Mouse (Mus musculus) forebrain, embryonic 14.5 days (tissue): ENCODE results near the gene Shisa3. TPM values are rescaled to one million over a fixed set of nuclear protein-coding genes. Genes with fewer than 3 reads are reported as not detected.

Source experiments
- ATAC-seq: fragments of 200-750 bp; cut with Nextera tagmentation; 2 replicates; pipeline ENCODE4 v1.8.0; 2017; ENCODE audit warnings: mild to moderate bottlenecking, moderate library complexity
- DNase-seq: peaks from one replicate; pipeline ENCODE4 v3.0.0-alpha.2; 2015; ENCODE audit warnings: low spot score
- H3K27ac ChIP-seq: fragments of 300-500 bp; sonication (generic); 2 replicates; pipeline ENCODE4 v1.5.1; 2014; ENCODE audit warnings: low read depth, mild to moderate bottlenecking, control low read depth, low read length, moderate library complexity
- H3K27me3 ChIP-seq: fragments of 300-500 bp; sonication (generic); replicated peaks from 2 replicates; pipeline ENCODE4 v1.6.1; 2014; ENCODE audit warnings: low read length, control low read depth, mixed read lengths; ENCODE audit not compliant: control insufficient read depth, insufficient read depth
- H3K36me3 ChIP-seq: fragments of 300-500 bp; sonication (generic); 2 replicates; pipeline ENCODE4 v1.6.1; 2014; ENCODE audit warnings: low read length, control low read depth; ENCODE audit not compliant: control insufficient read depth, insufficient read depth
- H3K4me1 ChIP-seq: fragments of 300-500 bp; sonication (generic); 2 replicates; pipeline ENCODE4 v1.6.1; 2014; ENCODE audit warnings: antibody characterized with exemption, low read length, control low read depth; ENCODE audit not compliant: control insufficient read depth, insufficient read depth
- H3K4me2 ChIP-seq: fragments of 300-500 bp; sonication (generic); 2 replicates; pipeline ENCODE4 v1.6.1; 2014; ENCODE audit warnings: mild to moderate bottlenecking, control low read depth, low read length
- H3K4me3 ChIP-seq: fragments of 300-500 bp; sonication (generic); 2 replicates; pipeline ENCODE4 v1.5.1; 2014; ENCODE audit warnings: low read depth, low read length, control low read depth
- H3K9ac ChIP-seq: fragments of 300-500 bp; sonication (generic); 2 replicates; pipeline ENCODE4 v1.6.1; 2014; ENCODE audit warnings: mild to moderate bottlenecking, low read length, control low read depth, moderate library complexity
- H3K9me3 ChIP-seq: fragments of 300-500 bp; sonication (generic); replicated peaks from 2 replicates; pipeline ENCODE4 v1.6.1; 2016; ENCODE audit warnings: low read length, control low read depth, mixed read lengths; ENCODE audit not compliant: control insufficient read depth
- WGBS: fragments of 180-500 bp; shearing (Covaris S2); extraction: QIAGEN DNeasy Blood & Tissue Kit; methylation state at CpG from one replicate; pipeline ENCODE4 v1.1.7; 2014; 5-methylcytosine and 5-hydroxymethylcytosine counted together
- polyA plus RNA-seq: library from polyadenylated mRNA; unstranded; fragments of >200 nt; fragmentation: Nextera tagmentation; extraction: Ambion mirVana; gene quantifications from 2 replicates; pipeline ENCODE4 v1.2.1, GENCODE M21; 2014

Shisa3 gene
- polyA plus RNA-seq, 1 experiment from 2014 or later: 0.04 TPM

DNA sequence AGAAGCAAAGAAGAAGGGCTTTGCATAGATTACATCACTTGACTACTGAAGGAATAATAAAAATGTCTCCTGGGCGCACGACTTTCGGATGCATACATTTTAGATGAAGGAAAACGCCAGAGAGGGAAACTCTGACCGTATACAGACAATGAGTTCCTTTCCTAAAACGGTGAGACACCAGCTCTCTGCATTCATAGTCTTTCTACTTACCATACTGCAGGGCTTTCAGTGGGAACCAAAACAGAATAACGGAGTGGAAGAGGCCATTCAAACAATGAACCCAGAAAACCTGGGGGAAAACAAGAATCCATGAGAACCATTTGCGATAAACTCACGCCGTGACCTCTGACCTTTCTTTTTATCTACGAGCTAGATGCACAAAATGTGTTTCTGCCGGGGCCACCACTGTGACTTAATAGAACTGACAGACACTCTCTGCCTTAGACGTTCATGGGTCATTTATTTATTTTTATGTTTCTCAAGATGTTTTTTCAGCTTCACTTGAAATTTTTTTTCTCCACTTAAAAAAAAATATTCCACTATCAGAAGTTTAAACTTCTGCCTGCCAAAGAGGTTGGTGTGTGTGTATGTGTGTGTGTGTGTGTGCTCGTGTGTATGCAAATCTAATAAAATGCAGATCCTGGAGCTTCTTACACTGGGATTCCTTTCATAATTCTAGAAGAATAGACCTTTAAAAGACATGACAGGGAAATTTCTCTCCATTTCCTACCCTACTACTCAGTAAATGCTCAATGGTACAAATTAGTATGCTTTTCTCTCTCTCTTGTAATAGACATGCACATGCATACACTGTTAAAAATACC is 48.2 kb downstream of the Shisa3 start:
- Histone ChIP-seq H3K4me2 (no peak overlapping the region), H3K36me3 (no peaks in the 10 kb centered on the region), H3K27me3 (no peaks in the 10 kb centered on the region), H3K27ac (no peak overlapping the region), H3K9me3 (no peaks in the 10 kb centered on the region), H3K9ac (no peak overlapping the region), H3K4me1 (peaks cover 6% of the 10 kb centered on the region; the same call in 1 of the 2 replicates), H3K4me3 (no peak overlapping the region)
- ATAC-seq: no peak
- WGBS: 36% methylated on average over 14 of the region's 14 CpGs
- DNase-seq: no peak

DNA sequence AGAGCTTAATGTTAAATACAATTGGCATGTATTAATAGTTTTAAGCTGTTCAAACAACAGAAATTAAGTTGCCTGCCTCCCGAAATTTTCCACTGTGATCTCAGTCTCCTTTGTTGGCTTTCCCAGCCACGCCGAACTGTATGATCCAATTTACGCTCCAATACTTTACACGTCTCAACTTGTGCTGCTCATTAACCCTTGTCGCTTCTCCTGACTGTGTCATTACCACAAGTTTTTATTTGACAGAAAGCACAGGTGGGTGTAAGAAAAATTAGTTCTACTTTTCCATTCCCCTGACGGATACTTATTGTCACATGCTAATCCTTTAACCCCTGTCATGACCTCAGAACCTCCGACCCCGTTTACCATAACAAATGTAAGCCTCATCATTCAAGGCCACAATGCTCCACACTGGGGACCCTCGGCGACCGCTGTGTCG is 49.2 kb downstream of the Shisa3 start:
- Histone ChIP-seq H3K27me3 (no peaks in the 10 kb centered on the region), H3K9ac (no peak overlapping the region)
- 8% methylated on average over 13 of the region's 13 CpGs for WGBS

DNA sequence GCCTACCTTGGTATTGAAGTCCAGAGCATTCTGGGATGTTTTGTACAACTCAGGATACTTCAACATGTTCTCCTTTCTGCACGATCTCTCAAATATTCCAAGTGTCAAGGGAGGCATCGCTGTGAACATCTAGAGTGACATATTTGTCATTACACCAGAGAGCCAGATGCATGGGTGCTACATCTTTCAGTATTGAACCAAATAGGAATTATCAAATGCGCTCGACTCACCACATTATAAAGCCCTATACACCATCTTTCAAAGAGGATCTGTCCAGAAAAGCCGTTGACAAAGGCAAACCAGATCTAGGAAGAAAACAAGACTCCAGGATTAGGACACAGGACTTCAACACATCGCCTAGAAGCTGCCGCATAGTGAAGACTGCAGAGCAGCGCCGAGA is 52.2 kb downstream of the Shisa3 start:
- 86% methylated on average over 9 of the region's 9 CpGs for WGBS
- ATAC-seq: no peak

More for the DNA sequence above, 49.2 kb downstream of the Shisa3 start:
- no peaks in the 10 kb centered on the region for H3K9me3 ChIP-seq
- no peak overlapping the region for H3K27ac ChIP-seq
- H3K4me3 ChIP-seq: no peak overlapping the region
- H3K4me1 ChIP-seq: peaks cover 6% of the 10 kb centered on the region; the same call in 1 of the 2 replicates
- DNase-seq (no peak), ATAC-seq (0 out of 2 replicates have a peak, but pooled peaks have one; percentile 34)
- H3K4me2 ChIP-seq: no peak overlapping the region
- no peaks in the 10 kb centered on the region for H3K36me3 ChIP-seq

DNA sequence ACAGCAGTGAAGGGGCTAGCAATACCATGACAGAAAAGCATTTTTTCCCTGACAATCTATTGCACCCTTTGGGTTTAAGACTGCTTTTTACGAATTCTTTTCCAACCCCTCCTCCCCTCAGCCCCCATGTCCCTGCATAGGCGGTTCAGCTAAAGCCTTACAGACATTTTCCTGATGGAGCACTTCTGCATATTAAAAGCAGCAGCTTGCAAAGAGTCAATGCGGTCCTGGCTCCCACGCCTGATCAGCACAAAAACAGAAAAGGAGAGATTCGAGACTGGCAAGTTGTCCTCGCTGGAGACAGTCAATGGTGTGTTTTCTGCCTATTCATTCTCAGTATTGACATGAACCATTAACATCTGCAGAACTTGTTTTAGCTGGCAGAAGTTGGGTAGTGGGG is 55.0 kb downstream of the Shisa3 start:
- no peaks in the 10 kb centered on the region for H3K4me1 ChIP-seq
- no peak for DNase-seq
- no peaks in the 10 kb centered on the region for H3K9me3 ChIP-seq
- 28% methylated on average over 6 of the region's 6 CpGs for WGBS
- no peak overlapping the region for H3K4me2 ChIP-seq
- no peak overlapping the region for H3K9ac ChIP-seq
- peaks cover 10% of the 10 kb centered on the region for H3K36me3 ChIP-seq
- no peak overlapping the region for H3K27ac ChIP-seq
- H3K4me3 ChIP-seq: no peak overlapping the region
- ATAC-seq: no peak
- H3K27me3 ChIP-seq: no peaks in the 10 kb centered on the region

More for the DNA sequence above, 52.2 kb downstream of the Shisa3 start:
- Histone ChIP-seq H3K4me1 (peaks cover 6% of the 10 kb centered on the region; the same call in 1 of the 2 replicates), H3K9ac (no peak overlapping the region), H3K27ac (no peak overlapping the region), H3K4me3 (no peak overlapping the region), H3K9me3 (no peaks in the 10 kb centered on the region), H3K4me2 (no peak overlapping the region), H3K36me3 (no peaks in the 10 kb centered on the region), H3K27me3 (no peaks in the 10 kb centered on the region)
- no peak for DNase-seq

DNA sequence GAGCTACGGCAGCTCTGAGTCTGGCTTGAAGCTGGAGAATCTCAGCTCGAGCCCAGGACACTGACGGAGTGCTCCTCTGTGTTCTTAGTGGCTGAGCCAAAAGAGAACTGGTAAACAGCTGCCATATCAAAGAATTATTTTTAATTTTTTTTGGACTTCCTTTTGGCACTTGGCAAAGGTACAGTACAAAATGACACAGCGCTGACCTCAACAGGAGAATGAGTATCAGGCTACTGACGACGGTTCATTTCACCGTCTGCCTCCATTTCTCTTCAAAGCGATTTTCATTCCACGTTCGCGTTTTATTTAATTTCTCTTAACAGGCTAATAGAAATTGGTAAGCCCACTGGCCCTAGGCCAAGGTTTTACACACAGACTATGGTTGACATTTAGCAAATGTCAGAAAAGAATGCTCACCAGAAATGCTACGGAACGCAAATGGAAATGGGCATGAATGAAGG is 61.8 kb downstream of the Shisa3 start:
- Histone ChIP-seq H3K27ac (no peak overlapping the region), H3K9me3 (no peaks in the 10 kb centered on the region), H3K4me1 (0 out of 2 replicates have a peak, but pooled peaks cover 2% of the 10 kb centered on the region), H3K4me3 (no peak overlapping the region), H3K4me2 (no peak overlapping the region), H3K9ac (no peak overlapping the region), H3K36me3 (peaks cover 14% of the 10 kb centered on the region), H3K27me3 (no peaks in the 10 kb centered on the region)
- DNase-seq: peak; percentile 23
- whole genome bisulfite sequencing: 86% methylated on average over 13 of the region's 13 CpGs
- ATAC-seq: no peak

DNA sequence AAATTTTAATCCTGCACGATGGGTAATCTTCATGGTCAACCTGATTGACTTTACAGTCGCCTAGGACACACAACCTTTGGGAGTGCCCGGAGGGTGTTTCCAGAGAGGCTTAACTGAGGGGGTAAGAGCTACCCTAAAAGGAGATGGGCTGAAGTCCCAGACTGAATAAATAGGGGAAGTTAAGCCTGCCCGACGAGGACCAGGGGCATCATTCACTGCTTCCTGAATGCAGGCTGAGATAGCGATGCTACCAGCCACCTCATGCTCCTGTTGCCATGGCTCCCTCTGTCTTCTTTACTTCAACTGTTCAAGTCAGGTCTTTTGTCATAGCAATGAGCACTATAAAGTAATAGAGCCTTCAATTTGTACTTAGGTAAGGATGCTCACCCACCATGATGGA is 62.5 kb downstream of the Shisa3 start:
- WGBS: 82% methylated on average over 6 of the region's 6 CpGs
- DNase-seq (no peak), ATAC-seq (no peak)
- H3K9ac ChIP-seq: no peak overlapping the region
- H3K4me1 ChIP-seq: 0 out of 2 replicates have a peak, but pooled peaks cover 2% of the 10 kb centered on the region
- H3K4me2 ChIP-seq: no peak overlapping the region
- H3K9me3 ChIP-seq: no peaks in the 10 kb centered on the region
- no peak overlapping the region for H3K27ac ChIP-seq
- peaks cover 17% of the 10 kb centered on the region for H3K36me3 ChIP-seq
- no peaks in the 10 kb centered on the region for H3K27me3 ChIP-seq
- no peak overlapping the region for H3K4me3 ChIP-seq

DNA sequence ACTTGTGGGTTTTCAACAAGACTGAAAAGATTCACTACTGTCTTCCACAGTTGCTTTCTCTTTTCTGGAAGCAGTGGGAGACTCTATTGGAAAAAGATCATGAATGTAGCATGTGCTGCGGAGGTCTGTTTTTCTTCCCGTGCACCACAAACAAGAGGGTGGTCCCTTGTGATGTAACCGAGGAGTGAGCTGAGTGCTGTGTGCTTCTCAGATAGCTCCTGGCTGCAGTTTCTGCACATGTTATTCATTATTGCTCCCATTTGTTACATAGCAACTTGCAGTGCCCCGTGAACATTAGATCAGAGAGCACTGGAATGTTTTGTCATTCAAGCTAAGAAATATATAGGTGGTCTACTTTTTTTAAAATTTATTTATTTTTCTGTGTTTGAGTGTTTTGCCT is 65.3 kb downstream of the Shisa3 start:
- 87% methylated on average over 4 of the region's 4 CpGs for WGBS
- H3K27ac ChIP-seq: no peak overlapping the region
- no peaks in the 10 kb centered on the region for H3K27me3 ChIP-seq
- H3K9ac ChIP-seq: no peak overlapping the region
- H3K4me2 ChIP-seq: no peak overlapping the region
- H3K36me3 ChIP-seq: 0 out of 2 replicates have a peak, but pooled peaks cover 9% of the 10 kb centered on the region
- ATAC-seq: no peak
- H3K4me3 ChIP-seq: no peak overlapping the region
- 0 out of 2 replicates have a peak, but pooled peaks cover 2% of the 10 kb centered on the region for H3K4me1 ChIP-seq
- no peak for DNase-seq
- no peaks in the 10 kb centered on the region for H3K9me3 ChIP-seq
